Mouse (Mus musculus): ENCODE measurements at regions not wholly inside any gene's neighbourhood (a gene's known extent, or its start where the extent isn't known, plus 50 kb on each side); places are given as distances from the start of the nearest gene placed in this dataset.

- TF ChIP-seq POLR2A (IDR thresholded peaks at IDR 0.05; ENCODE audit: low read depth, low read length) = no peak
- TF ChIP-seq CTCF (IDR thresholded peaks at IDR 0.05; ENCODE audit: borderline replicate concordance, insufficient read depth, low read length) = no peak
- Histone ChIP-seq H3K27ac (ENCODE audit: insufficient read depth, low read length) (no peak overlapping the region), H3K4me1 (ENCODE audit: control insufficient read depth, insufficient read depth, low read length) (no peaks in the 10 kb centered on the region), H3K4me3 (ENCODE audit: insufficient read depth, low read length) (no peak overlapping the region)
Measured at GRCm38 (mm10) chr14:114791831-114792224, 300.2 kb upstream of the Gpc5 start.

GRCm38 (mm10) chr14:114804643-114805042 lies 287.4 kb upstream of the Gpc5 start:
- Histone ChIP-seq H3K4me3 (ENCODE audit: insufficient read depth, low read length) (no peak overlapping the region), H3K27ac (ENCODE audit: insufficient read depth, low read length) (no peak overlapping the region), H3K4me1 (ENCODE audit: control insufficient read depth, insufficient read depth, low read length) (no peaks in the 10 kb centered on the region)
- TF ChIP-seq CTCF (IDR thresholded peaks at IDR 0.05; ENCODE audit: borderline replicate concordance, insufficient read depth, low read length) = no peak
- TF ChIP-seq POLR2A (IDR thresholded peaks at IDR 0.05; ENCODE audit: low read depth, low read length) = no peak

DNA sequence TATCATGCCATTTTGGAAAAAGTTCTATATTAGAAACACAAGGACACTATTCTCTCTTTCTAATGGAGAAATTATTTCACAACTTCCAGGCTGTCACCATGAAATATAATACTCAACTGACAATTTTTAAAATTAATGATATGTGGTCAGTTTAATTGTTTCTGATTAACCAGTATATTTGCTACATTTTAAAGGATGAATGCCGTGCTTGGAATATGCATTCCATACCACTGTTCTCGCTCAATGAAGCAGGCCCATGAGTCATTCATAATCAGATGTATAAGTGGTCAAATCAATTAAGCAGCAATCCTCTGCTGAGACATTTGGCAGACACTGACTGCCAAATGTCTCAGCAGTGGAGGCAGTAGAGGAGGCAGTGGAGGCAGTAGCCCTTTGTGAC lies 283.4 kb upstream of the Gpc5 start:
- Histone ChIP-seq H3K4me1 (ENCODE audit: control insufficient read depth, insufficient read depth, low read length) (no peaks in the 10 kb centered on the region), H3K27ac (ENCODE audit: insufficient read depth, low read length) (no peak overlapping the region), H3K4me3 (ENCODE audit: insufficient read depth, low read length) (no peak overlapping the region)
- TF ChIP-seq CTCF (IDR thresholded peaks at IDR 0.05; ENCODE audit: borderline replicate concordance, insufficient read depth, low read length) (no peak), POLR2A (IDR thresholded peaks at IDR 0.05; ENCODE audit: low read depth, low read length) (no peak)

DNA sequence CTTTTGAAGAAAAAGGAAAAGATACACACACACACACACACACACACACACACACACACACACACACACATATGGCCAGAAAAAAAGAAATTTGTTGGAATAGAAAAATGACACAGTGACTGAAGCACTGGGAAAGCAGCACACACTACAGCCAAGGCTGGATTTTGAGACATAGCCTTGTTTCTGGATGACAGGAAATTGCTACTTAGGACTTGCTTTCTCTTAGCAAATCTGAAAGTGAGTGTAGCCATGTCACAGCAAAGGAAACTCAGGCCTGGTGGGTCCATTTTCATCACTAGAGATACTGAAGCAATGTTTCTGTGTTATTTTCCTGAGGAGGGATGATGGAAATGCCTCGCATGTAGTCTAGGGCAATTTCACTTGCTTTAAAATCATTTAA lies 271.3 kb upstream of the Gpc5 start:
- no peaks in the 10 kb centered on the region for H3K4me1 ChIP-seq (ENCODE audit: control insufficient read depth, insufficient read depth, low read length)
- TF ChIP-seq POLR2A (IDR thresholded peaks at IDR 0.05; ENCODE audit: low read depth, low read length) = no peak
- no peak for TF ChIP-seq CTCF (IDR thresholded peaks at IDR 0.05; ENCODE audit: borderline replicate concordance, insufficient read depth, low read length)
- H3K4me3 ChIP-seq (ENCODE audit: insufficient read depth, low read length) = no peak overlapping the region
- H3K27ac ChIP-seq (ENCODE audit: insufficient read depth, low read length) = no peak overlapping the region

GRCm38 (mm10) chr14:114821098-114821594 lies 270.9 kb upstream of the Gpc5 start:
- Histone ChIP-seq H3K4me1 (ENCODE audit: control insufficient read depth, insufficient read depth, low read length) (no peaks in the 10 kb centered on the region), H3K4me3 (ENCODE audit: insufficient read depth, low read length) (no peak overlapping the region), H3K27ac (ENCODE audit: insufficient read depth, low read length) (no peak overlapping the region)
- TF ChIP-seq CTCF (IDR thresholded peaks at IDR 0.05; ENCODE audit: borderline replicate concordance, insufficient read depth, low read length) = no peak
- TF ChIP-seq POLR2A (IDR thresholded peaks at IDR 0.05; ENCODE audit: low read depth, low read length) = no peak

DNA sequence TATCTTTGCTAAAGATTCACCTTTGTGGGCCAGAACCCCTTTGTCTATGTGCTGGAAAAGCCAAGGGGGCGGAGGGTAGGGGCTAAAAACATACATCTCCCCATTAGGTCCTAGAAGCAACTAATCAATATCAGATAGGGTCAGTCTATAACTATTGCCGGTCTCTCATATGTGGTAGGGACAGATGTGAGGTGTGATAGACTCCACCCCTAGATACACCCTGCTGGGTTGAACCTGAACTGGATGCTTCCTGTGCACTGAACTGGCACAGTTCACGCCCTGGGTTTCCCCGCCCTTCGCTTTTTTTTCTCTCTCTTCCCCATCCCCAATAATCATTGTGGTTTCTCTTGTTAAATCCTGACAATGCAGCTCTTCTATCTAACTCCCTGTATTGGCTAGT lies 270.3 kb upstream of the Gpc5 start:
- H3K27ac ChIP-seq (ENCODE audit: insufficient read depth, low read length) = no peak overlapping the region
- no peak for TF ChIP-seq POLR2A (IDR thresholded peaks at IDR 0.05; ENCODE audit: low read depth, low read length)
- no peak for TF ChIP-seq CTCF (IDR thresholded peaks at IDR 0.05; ENCODE audit: borderline replicate concordance, insufficient read depth, low read length)
- no peak overlapping the region for H3K4me3 ChIP-seq (ENCODE audit: insufficient read depth, low read length)
- no peaks in the 10 kb centered on the region for H3K4me1 ChIP-seq (ENCODE audit: control insufficient read depth, insufficient read depth, low read length)

- TF ChIP-seq POLR2A (IDR thresholded peaks at IDR 0.05; ENCODE audit: low read depth, low read length) (no peak), CTCF (IDR thresholded peaks at IDR 0.05; ENCODE audit: borderline replicate concordance, insufficient read depth, low read length) (no peak)
- H3K27ac ChIP-seq (ENCODE audit: insufficient read depth, low read length) = no peak overlapping the region
- H3K4me3 ChIP-seq (ENCODE audit: insufficient read depth, low read length) = no peak overlapping the region
- H3K4me1 ChIP-seq (ENCODE audit: control insufficient read depth, insufficient read depth, low read length) = no peaks in the 10 kb centered on the region
Measured at GRCm38 (mm10) chr14:114826662-114827321, 265.2 kb upstream of the Gpc5 start.

DNA sequence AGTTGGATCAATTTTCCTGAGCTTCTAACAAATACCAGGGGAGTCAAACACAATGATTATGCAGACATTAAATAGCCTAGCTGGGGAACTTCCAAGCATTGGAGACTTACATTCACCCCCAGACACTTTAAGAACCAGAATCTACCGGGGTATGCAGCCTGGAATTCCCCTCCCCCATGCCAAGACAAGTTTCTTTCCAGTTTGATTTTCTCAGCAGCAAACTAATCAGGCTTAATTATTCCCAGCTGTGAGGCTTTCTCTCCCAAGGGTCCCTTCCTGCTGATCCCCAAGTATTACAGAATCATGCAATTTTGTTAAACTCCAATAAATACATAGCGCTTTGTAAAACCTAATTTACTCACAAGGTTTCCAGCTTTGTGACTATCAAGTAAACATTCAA lies 262.7 kb upstream of the Gpc5 start:
- TF ChIP-seq POLR2A (IDR thresholded peaks at IDR 0.05; ENCODE audit: low read depth, low read length) (no peak), CTCF (IDR thresholded peaks at IDR 0.05; ENCODE audit: borderline replicate concordance, insufficient read depth, low read length) (no peak)
- H3K4me1 ChIP-seq (ENCODE audit: control insufficient read depth, insufficient read depth, low read length) = no peaks in the 10 kb centered on the region

DNA sequence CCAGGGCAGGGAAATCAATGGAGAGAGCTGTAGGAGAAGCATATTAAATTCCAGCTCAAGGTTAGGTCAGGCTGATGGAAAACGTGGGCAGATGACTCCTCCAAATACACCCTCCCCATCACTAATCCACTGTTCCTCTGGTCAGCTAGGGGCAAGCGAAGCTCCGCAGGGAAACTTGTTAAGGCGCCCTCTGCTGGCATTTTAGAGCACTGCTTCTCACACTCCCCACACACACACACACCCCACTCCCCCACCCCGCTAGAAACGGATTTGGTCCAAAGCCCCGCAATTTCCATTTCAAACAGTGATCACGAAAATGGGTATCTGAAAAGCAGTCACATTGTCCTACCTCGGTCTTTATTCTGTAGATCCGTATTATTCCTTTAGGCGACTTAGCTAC lies 259.0 kb upstream of the Gpc5 start:
- H3K4me3 ChIP-seq (ENCODE audit: insufficient read depth, low read length) = no peak overlapping the region
- no peaks in the 10 kb centered on the region for H3K4me1 ChIP-seq (ENCODE audit: control insufficient read depth, insufficient read depth, low read length)
- TF ChIP-seq CTCF (IDR thresholded peaks at IDR 0.05; ENCODE audit: borderline replicate concordance, insufficient read depth, low read length) (no peak), POLR2A (IDR thresholded peaks at IDR 0.05; ENCODE audit: low read depth, low read length) (no peak)
- no peak overlapping the region for H3K27ac ChIP-seq (ENCODE audit: insufficient read depth, low read length)

More for the DNA sequence above, 262.7 kb upstream of the Gpc5 start:
- Histone ChIP-seq H3K4me3 (ENCODE audit: insufficient read depth, low read length) (no peak overlapping the region), H3K27ac (ENCODE audit: insufficient read depth, low read length) (no peak overlapping the region)

- no peak overlapping the region for H3K4me3 ChIP-seq (ENCODE audit: insufficient read depth, low read length)
- no peak for TF ChIP-seq CTCF (IDR thresholded peaks at IDR 0.05; ENCODE audit: borderline replicate concordance, insufficient read depth, low read length)
- no peak for TF ChIP-seq POLR2A (IDR thresholded peaks at IDR 0.05; ENCODE audit: low read depth, low read length)
- H3K4me1 ChIP-seq (ENCODE audit: control insufficient read depth, insufficient read depth, low read length) = no peaks in the 10 kb centered on the region
- no peak overlapping the region for H3K27ac ChIP-seq (ENCODE audit: insufficient read depth, low read length)
Measured at GRCm38 (mm10) chr14:114836723-114837349, 255.2 kb upstream of the Gpc5 start.
